ENCODE assay signal across 24 mouse cellular contexts in the genomic region with DNA sequence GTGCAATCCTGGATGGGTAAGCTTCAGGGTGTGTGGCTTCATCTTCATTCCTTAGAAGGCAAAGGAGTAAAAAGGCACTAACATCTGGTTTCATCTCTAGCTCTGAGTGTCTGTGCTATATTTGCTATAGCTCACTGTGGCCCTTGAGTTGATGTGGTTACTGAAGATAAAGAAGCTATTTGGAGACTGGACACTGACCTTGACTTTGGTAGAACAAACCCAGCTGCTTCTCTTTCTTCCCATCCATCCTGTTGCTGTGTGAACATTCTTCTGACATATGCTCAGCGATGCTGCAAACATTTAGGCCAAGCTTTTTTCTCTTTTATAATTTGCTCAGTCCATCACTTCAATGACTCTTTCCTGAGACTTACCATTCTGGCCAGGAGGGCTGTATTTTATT.
A peak's percentile ranks its signal among the peaks of the same experiment; 100 is the strongest.
DNase-seq lines count a peak whose midpoint lies in the region; ATAC-seq lines count a peak whose summit lies in the region.
"Had no signal": no experiment of that assay in that cellular context is flagged by ENCODE, and none has a peak within 500 bp of the region (broad histone marks: within the 10 kb centered on the region; RNA-seq: fewer than 3 reads in every experiment).

No protein-coding gene starts in this region.

- intact Hi-C loops in heart, postnatal 36 days (cut with DNase I): loop anchor here (5.0 kb wide), 1 partner anchor 620 kb away; no protein-coding TSS in a partner anchor
- intact Hi-C loops in heart, postnatal 10 days (cut with DNase I): no loop called here

- no peaks in the 10 kb centered on the region for H3K36me3 ChIP-seq in heart, embryonic 11.5 days (ENCODE audit: control insufficient read depth, insufficient read depth, low read length)
- H3K36me3 ChIP-seq in heart, embryonic 14.5 days (ENCODE audit: control insufficient read depth, insufficient read depth, low read length): peaks cover 4% of the 10 kb centered on the region; the same call in 1 of the 2 replicates
- H3K36me3 ChIP-seq in kidney, embryonic 15.5 days: no peaks in the 10 kb centered on the region
- H3K36me3 ChIP-seq: hindbrain, embryonic 10.5 days; hindbrain, embryonic 13.5 days; intestine, embryonic 15.5 days had no signal

- H3K4me2 ChIP-seq in heart, embryonic 11.5 days: no peak overlapping the region
- H3K4me2 ChIP-seq in heart, embryonic 14.5 days (ENCODE audit: low read length): peak overlapping the region; percentile 32; the same call in 1 of the 2 replicates
- H3K4me2 ChIP-seq in kidney, embryonic 15.5 days: no peak overlapping the region
- H3K4me2 ChIP-seq: forebrain, embryonic 13.5 days; hindbrain, embryonic 13.5 days; intestine, embryonic 15.5 days had no signal

- H3K9ac ChIP-seq in heart, embryonic 11.5 days (ENCODE audit: low read depth, low read length): no peak overlapping the region
- no peak overlapping the region for H3K9ac ChIP-seq in heart, embryonic 14.5 days (ENCODE audit: low read length)
- H3K9ac ChIP-seq in kidney, embryonic 15.5 days: no peak overlapping the region
- H3K9ac ChIP-seq: forebrain, embryonic 13.5 days; hindbrain, embryonic 13.5 days; intestine, embryonic 15.5 days had no signal

- no peaks in the 10 kb centered on the region for H3K9me3 ChIP-seq in heart, embryonic 11.5 days (replicated peaks; ENCODE audit: control insufficient read depth, low read length)
- no peaks in the 10 kb centered on the region for H3K9me3 ChIP-seq in heart, embryonic 14.5 days (ENCODE audit: control insufficient read depth, low read length)
- no peaks in the 10 kb centered on the region for H3K9me3 ChIP-seq in kidney, embryonic 15.5 days (replicated peaks)
- H3K9me3 ChIP-seq: forebrain, embryonic 10.5 days; forebrain, embryonic 13.5 days; hindbrain, embryonic 10.5 days; hindbrain, embryonic 13.5 days; intestine, embryonic 15.5 days had no signal

- ATAC-seq in heart, embryonic 11.5 days (replicated peaks; ENCODE audit: insufficient number of reproducible peaks, low FRiP score, low TSS enrichment): no peak
- no peak for ATAC-seq in heart, embryonic 14.5 days (ENCODE audit: insufficient number of reproducible peaks, insufficient read depth, low FRiP score, low read depth)
- ATAC-seq in kidney, embryonic 15.5 days (replicated peaks; ENCODE audit: low FRiP score): no peak
- ATAC-seq: activated CD4-positive, CD25-positive, alpha-beta regulatory T cell, adult 4 months; forebrain, embryonic 13.5 days; forebrain, embryonic 16.5 days; hindbrain, embryonic 16.5 days; intestine, embryonic 15.5 days had no signal

- H3K4me1 ChIP-seq in heart, embryonic 11.5 days (ENCODE audit: control insufficient read depth, insufficient read depth, low read length): peaks cover 3% of the 10 kb centered on the region; the same call in 1 of the 2 replicates
- H3K4me1 ChIP-seq in heart, embryonic 14.5 days (ENCODE audit: control insufficient read depth in 2 of 2, insufficient read depth in 2 of 2, low read length in 2 of 2): peaks cover 5 to 32% of the 10 kb centered on the region in 2 experiments
- no peaks in the 10 kb centered on the region for H3K4me1 ChIP-seq in kidney, embryonic 15.5 days
- H3K4me1 ChIP-seq: intestine, embryonic 15.5 days had no signal

- H3K27me3 ChIP-seq in heart, embryonic 11.5 days (ENCODE audit: control insufficient read depth, insufficient read depth, low read length): no peaks in the 10 kb centered on the region
- no peaks in the 10 kb centered on the region for H3K27me3 ChIP-seq in heart, embryonic 14.5 days (ENCODE audit: control insufficient read depth, insufficient read depth, low read length)
- no peaks in the 10 kb centered on the region for H3K27me3 ChIP-seq in kidney, embryonic 15.5 days
- H3K27me3 ChIP-seq: forebrain, embryonic 13.5 days; hindbrain, embryonic 13.5 days; intestine, embryonic 15.5 days had no signal

- no peak overlapping the region for H3K4me3 ChIP-seq in heart, embryonic 11.5 days (ENCODE audit: low read depth, low read length)
- H3K4me3 ChIP-seq in heart, embryonic 14.5 days (ENCODE audit: control insufficient read depth in 1 of 2, insufficient read depth in 1 of 2, low read depth in 1 of 2, low read length in 2 of 2): no peak overlapping the region
- no peak overlapping the region for H3K4me3 ChIP-seq in kidney, embryonic 15.5 days (replicated peaks)
- H3K4me3 ChIP-seq: forebrain, embryonic 10.5 days; forebrain, embryonic 13.5 days; hindbrain, embryonic 10.5 days; hindbrain, embryonic 13.5 days; intestine, embryonic 15.5 days had no signal

- peak overlapping the region; percentile 24 for H3K27ac ChIP-seq in heart, embryonic 11.5 days (ENCODE audit: low read depth, low read length)
- H3K27ac ChIP-seq in heart, embryonic 14.5 days (replicated peaks in 1 of 2; ENCODE audit: control insufficient read depth in 1 of 2, insufficient read depth in 1 of 2, low read depth in 2 of 2, low read length in 2 of 2): peak overlapping the region in 1 of 2 experiments; percentile 71; a peak in 2 of 4 replicates
- no peak overlapping the region for H3K27ac ChIP-seq in kidney, embryonic 15.5 days
- H3K27ac ChIP-seq: forebrain, embryonic 10.5 days; forebrain, embryonic 13.5 days; hindbrain, embryonic 10.5 days; hindbrain, embryonic 13.5 days; intestine, embryonic 15.5 days had no signal

- 70% methylated on average over 1 of the region's 1 CpGs for WGBS in heart, embryonic 11.5 days (ENCODE audit: insufficient replicate concordance)
- WGBS in heart, embryonic 14.5 days: 46% methylated on average over 1 of the region's 1 CpGs
- WGBS in kidney, embryonic 15.5 days: 85% methylated on average over 1 of the region's 1 CpGs

- DNase-seq in heart, adult 11 months: peak; percentile 84
- no peak for DNase-seq in heart, postnatal 36 days
- no peak for DNase-seq in heart, adult 9 months (ENCODE audit: low spot score in 2 of 2)
- DNase-seq in heart, postnatal 10 days: no peak
- DNase-seq: adrenal gland, adult 8-10 months; adrenal gland, postnatal 25 days; cerebellum, adult 11-12 months; cerebellum, adult 8-10 months; cerebellum, postnatal 10 days; gastrocnemius, postnatal 10 days; gastrocnemius, postnatal 36 days; kidney, adult 11 months; kidney, adult 8-10 months had no signal
